Mouse (Mus musculus) kidney, embryonic 15.5 days (tissue): ENCODE measurements around the gene Gm13693. TPM values are rescaled to one million over a fixed set of nuclear protein-coding genes. Genes with fewer than 3 reads are reported as not detected.
"Not testable (repeated sequence)": the region's sequence is repeated elsewhere in the genome, so short reads cannot be mapped to it uniquely, and the experiment has no call there.

Source experiments
- ATAC-seq: fragments of 200-750 bp; cut with Nextera tagmentation; replicated peaks from 2 replicates; pipeline ENCODE4 v1.8.0; 2017; ENCODE audit warnings: moderate TSS enrichment; ENCODE audit not compliant: low FRiP score
- H3K27ac ChIP-seq: fragments of 300-500 bp; sonication (generic); 2 replicates; pipeline ENCODE4 v1.5.1; 2015; ENCODE audit warnings: mild to moderate bottlenecking, inconsistent platforms
- H3K27me3 ChIP-seq: fragments of 300-500 bp; sonication (generic); 2 replicates; pipeline ENCODE4 v1.6.1; 2015; ENCODE audit warnings: inconsistent platforms
- H3K36me3 ChIP-seq: fragments of 300-500 bp; sonication (generic); 2 replicates; pipeline ENCODE4 v1.6.1; 2015; ENCODE audit warnings: inconsistent platforms
- H3K4me1 ChIP-seq: fragments of 300-500 bp; sonication (generic); 2 replicates; pipeline ENCODE4 v1.6.1; 2015; ENCODE audit warnings: inconsistent platforms
- H3K4me2 ChIP-seq: fragments of 300-500 bp; sonication (generic); 2 replicates; pipeline ENCODE4 v1.6.1; 2015; ENCODE audit warnings: moderate library complexity, mild to moderate bottlenecking, inconsistent platforms
- H3K4me3 ChIP-seq: fragments of 300-500 bp; sonication (generic); replicated peaks from 2 replicates; pipeline ENCODE4 v1.5.1; 2015; ENCODE audit warnings: mild to moderate bottlenecking, inconsistent platforms
- H3K9ac ChIP-seq: fragments of 300-500 bp; sonication (generic); 2 replicates; pipeline ENCODE4 v1.6.1; 2015; ENCODE audit warnings: mild to moderate bottlenecking, inconsistent platforms
- H3K9me3 ChIP-seq: fragments of 300-500 bp; sonication (generic); replicated peaks from 2 replicates; pipeline ENCODE4 v1.6.1; 2016; ENCODE audit warnings: inconsistent platforms
- WGBS: fragments of 180-500 bp; shearing (Covaris S2); methylation state at CpG from one replicate; pipeline ENCODE4 v1.1.7; 2015; ENCODE audit warnings: mixed read lengths; 5-methylcytosine and 5-hydroxymethylcytosine counted together
- polyA plus RNA-seq: library from polyadenylated mRNA; unstranded; fragments of >200 nt; fragmentation: Nextera tagmentation; extraction: Ambion mirVana; gene quantifications from 2 replicates; pipeline ENCODE4 v1.2.1, GENCODE M21; 2015

Gene Gm13693
- polyA plus RNA-seq = not detected in 2 replicates

DNA sequence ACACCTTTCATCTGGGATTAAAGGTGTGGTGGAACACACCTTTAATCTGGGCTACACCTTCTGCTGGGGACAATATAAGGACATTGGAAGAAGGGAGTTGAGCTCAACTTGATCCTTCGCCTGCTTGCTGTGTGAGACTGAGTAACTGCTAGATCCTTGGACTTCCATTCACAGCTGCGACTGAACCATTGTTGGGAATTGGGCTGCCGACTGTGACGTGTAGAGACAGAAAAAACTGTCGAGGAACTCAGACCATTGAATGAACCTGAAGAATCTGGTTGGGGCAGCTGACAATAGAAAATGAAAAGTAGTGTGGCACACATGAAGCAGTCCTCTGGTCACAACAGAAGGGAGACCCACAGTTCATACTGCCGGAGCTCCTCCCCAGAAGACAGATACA is at the start of gene Gm13693:
Gene Gm13693, plus strand, starts transcription at position 301 of the 400 bp plus-strand sequence.
- not testable (repeated sequence) for H3K4me1 ChIP-seq, H3K9ac ChIP-seq, ATAC-seq, H3K4me2 ChIP-seq, H3K4me3 ChIP-seq, H3K36me3 ChIP-seq, H3K27me3 ChIP-seq, H3K27ac ChIP-seq, H3K9me3 ChIP-seq
- WGBS = no CpG with 5 or more reads among the region's 6 CpGs

DNA sequence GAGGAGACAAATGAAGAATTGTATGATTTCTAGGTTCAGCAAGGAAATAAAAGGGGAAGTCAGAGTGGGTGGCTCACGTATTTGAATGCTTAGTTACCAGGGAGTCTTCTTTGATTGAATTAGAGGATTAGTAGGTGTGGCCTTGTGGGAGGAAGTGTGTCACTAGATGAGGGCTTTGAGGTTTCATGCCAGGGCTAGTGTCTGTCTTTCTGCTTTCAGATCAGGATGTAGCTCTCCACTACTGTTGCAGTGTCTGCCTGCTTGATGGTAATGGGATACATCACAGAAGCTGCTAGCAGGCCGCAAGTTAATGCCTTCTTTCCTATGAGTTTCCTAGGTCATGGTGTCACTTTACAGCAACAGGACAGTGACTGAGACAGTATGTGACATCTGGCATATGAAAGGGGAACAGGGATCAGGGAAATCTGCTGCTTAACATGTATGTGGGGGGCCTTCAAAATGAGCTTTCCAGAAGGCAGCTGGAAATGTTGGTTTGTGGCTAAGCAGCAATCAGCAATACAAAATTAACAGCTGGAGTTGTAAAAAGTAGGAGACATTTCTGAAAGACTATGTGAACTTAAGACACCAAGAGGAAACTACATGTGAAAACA is 31.7 kb upstream of the Gm13693 start:
- no peaks in the 10 kb centered on the region for H3K4me1 ChIP-seq
- H3K27ac ChIP-seq = no peak overlapping the region
- 34% methylated on average over 2 of the region's 2 CpGs for WGBS
- peak; percentile 64 for ATAC-seq
- H3K9me3 ChIP-seq = no peaks in the 10 kb centered on the region
- H3K27me3 ChIP-seq = no peaks in the 10 kb centered on the region
- no peak overlapping the region for H3K9ac ChIP-seq
- H3K4me2 ChIP-seq = no peak overlapping the region
- H3K36me3 ChIP-seq = no peaks in the 10 kb centered on the region
- H3K4me3 ChIP-seq = no peak overlapping the region

DNA sequence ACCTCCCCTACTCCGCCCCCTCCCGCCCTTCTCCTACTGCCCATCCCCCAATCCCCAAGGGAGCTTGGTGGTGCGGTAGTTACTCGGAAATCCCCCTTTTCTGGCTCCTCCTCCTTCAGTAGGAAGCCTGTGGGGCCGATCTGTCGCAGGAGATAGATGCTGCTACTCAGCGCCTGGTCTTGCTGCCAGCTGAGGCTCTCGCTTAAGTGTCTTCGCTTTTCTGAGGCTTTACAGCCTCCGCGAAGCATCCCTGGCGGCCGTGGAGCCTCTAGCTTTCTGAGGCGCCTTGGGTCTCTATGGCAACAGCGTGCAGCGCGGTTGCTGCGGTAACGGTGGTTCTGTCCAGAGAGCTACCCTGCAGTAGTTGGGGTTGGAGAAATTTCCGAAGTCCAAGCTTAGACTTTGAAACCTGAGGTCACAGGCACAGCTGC is 20.4 kb upstream of the Gm13693 start, which contains the start of gene Zswim2:
Gene Zswim2, minus strand, starts transcription at position 298 of the 431 bp plus-strand sequence.
- no peaks in the 10 kb centered on the region for H3K9me3 ChIP-seq
- H3K4me2 ChIP-seq = peak within 1 kb of the TSS; percentile 56
- H3K9ac ChIP-seq = no peak within 1 kb of the TSS
- peaks cover 5% of the 10 kb centered on the region for H3K4me1 ChIP-seq
- WGBS = 1% methylated on average over 20 of the region's 20 CpGs
- H3K27ac ChIP-seq = no peak within 1 kb of the TSS
- H3K36me3 ChIP-seq = no peaks in the 10 kb centered on the region
- H3K27me3 ChIP-seq = no peaks in the 10 kb centered on the region
- ATAC-seq = peak; percentile 94
- peak within 1 kb of the TSS; percentile 28 for H3K4me3 ChIP-seq

GRCm38 (mm10) chr2:83941378-83941777 is 19.9 kb upstream of the Gm13693 start:
- Histone ChIP-seq H3K27ac (no peak overlapping the region), H3K4me1 (peaks cover 5% of the 10 kb centered on the region), H3K9ac (no peak overlapping the region), H3K4me3 (no peak overlapping the region), H3K9me3 (no peaks in the 10 kb centered on the region), H3K4me2 (peak overlapping the region; percentile 56), H3K36me3 (no peaks in the 10 kb centered on the region), H3K27me3 (no peaks in the 10 kb centered on the region)
- WGBS = 40% methylated on average over 3 of the region's 3 CpGs
- ATAC-seq = no peak

DNA sequence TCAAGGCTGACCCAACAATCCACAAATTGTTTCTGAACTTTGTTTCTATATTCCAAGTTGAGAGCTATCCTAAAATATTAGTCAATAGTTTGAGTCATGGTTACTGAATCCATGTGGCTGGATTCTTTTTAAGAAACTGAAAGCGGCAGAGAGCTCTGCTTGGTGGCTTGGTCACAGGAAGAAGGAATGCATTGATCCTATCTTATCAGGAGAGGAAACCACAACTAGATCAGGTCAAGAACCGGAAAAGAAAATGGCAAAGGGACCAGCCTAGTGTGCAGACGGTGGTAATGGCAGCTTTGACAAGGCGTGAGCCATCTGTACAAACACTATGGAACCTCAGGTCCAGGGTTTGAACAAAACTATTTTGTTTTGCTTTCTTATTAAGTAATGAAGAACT is 19.5 kb upstream of the Gm13693 start:
- ATAC-seq = no peak
- no peak overlapping the region for H3K27ac ChIP-seq
- peaks cover 5% of the 10 kb centered on the region for H3K4me1 ChIP-seq
- H3K9me3 ChIP-seq = no peaks in the 10 kb centered on the region
- no peaks in the 10 kb centered on the region for H3K36me3 ChIP-seq
- 66% methylated on average over 4 of the region's 4 CpGs for WGBS
- H3K4me2 ChIP-seq = no peak overlapping the region
- no peaks in the 10 kb centered on the region for H3K27me3 ChIP-seq
- no peak overlapping the region for H3K9ac ChIP-seq
- no peak overlapping the region for H3K4me3 ChIP-seq

GRCm38 (mm10) chr2:83955393-83955792 is 5.9 kb upstream of the Gm13693 start, which contains the start of gene Gm13698:
Gene Gm13698, plus strand, starts transcription at chr2:83955693.
- no CpG with 5 or more reads among the region's 6 CpGs for WGBS
- not testable (repeated sequence) for H3K9ac ChIP-seq, H3K4me1 ChIP-seq, H3K27me3 ChIP-seq, H3K27ac ChIP-seq, H3K9me3 ChIP-seq, H3K36me3 ChIP-seq, H3K4me2 ChIP-seq, H3K4me3 ChIP-seq, ATAC-seq

DNA sequence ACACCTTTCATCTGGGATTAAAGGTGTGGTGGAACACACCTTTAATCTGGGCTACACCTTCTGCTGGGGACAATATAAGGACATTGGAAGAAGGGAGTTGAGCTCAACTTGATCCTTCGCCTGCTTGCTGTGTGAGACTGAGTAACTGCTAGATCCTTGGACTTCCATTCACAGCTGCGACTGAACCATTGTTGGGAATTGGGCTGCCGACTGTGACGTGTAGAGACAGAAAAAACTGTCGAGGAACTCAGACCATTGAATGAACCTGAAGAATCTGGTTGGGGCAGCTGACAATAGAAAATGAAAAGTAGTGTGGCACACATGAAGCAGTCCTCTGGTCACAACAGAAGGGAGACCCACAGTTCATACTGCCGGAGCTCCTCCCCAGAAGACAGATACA is 5.7 kb downstream of the Gm13693 start, which contains the start of gene Gm13695:
Gene Gm13695, plus strand, starts transcription at position 301 of the 400 bp plus-strand sequence.
- H3K4me2 ChIP-seq, ATAC-seq, H3K36me3 ChIP-seq, H3K9me3 ChIP-seq, H3K27me3 ChIP-seq, H3K27ac ChIP-seq, H3K4me3 ChIP-seq, H3K4me1 ChIP-seq, H3K9ac ChIP-seq: not testable (repeated sequence)
- no CpG with 5 or more reads among the region's 6 CpGs for WGBS

GRCm38 (mm10) chr2:83972823-83973222 is 11.5 kb downstream of the Gm13693 start, which contains the start of gene Gm13696:
Gene Gm13696, plus strand, starts transcription at chr2:83973123.
- not testable (repeated sequence) for H3K36me3 ChIP-seq, H3K4me3 ChIP-seq, H3K27ac ChIP-seq, H3K9ac ChIP-seq, H3K4me1 ChIP-seq, H3K4me2 ChIP-seq, H3K9me3 ChIP-seq, H3K27me3 ChIP-seq, ATAC-seq
- WGBS = no CpG with 5 or more reads among the region's 6 CpGs

DNA sequence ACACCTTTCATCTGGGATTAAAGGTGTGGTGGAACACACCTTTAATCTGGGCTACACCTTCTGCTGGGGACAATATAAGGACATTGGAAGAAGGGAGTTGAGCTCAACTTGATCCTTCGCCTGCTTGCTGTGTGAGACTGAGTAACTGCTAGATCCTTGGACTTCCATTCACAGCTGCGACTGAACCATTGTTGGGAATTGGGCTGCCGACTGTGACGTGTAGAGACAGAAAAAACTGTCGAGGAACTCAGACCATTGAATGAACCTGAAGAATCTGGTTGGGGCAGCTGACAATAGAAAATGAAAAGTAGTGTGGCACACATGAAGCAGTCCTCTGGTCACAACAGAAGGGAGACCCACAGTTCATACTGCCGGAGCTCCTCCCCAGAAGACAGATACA is 17.3 kb downstream of the Gm13693 start, which contains the start of gene Gm13694:
Gene Gm13694, plus strand, starts transcription at position 301 of the 400 bp plus-strand sequence.
- H3K27me3 ChIP-seq, ATAC-seq, H3K9ac ChIP-seq, H3K9me3 ChIP-seq, H3K4me2 ChIP-seq, H3K4me1 ChIP-seq, H3K27ac ChIP-seq, H3K36me3 ChIP-seq, H3K4me3 ChIP-seq: not testable (repeated sequence)
- WGBS = no CpG with 5 or more reads among the region's 6 CpGs

- not testable (repeated sequence) for H3K4me1 ChIP-seq, H3K27me3 ChIP-seq, H3K9me3 ChIP-seq, H3K27ac ChIP-seq, H3K4me2 ChIP-seq, H3K36me3 ChIP-seq, H3K9ac ChIP-seq, H3K4me3 ChIP-seq, ATAC-seq
- no CpG with 5 or more reads among the region's 6 CpGs for WGBS
Observed at GRCm38 (mm10) chr2:83984443-83984842, 23.1 kb downstream of the Gm13693 start, which contains the start of gene Gm13697. Gene Gm13697, plus strand, starts transcription at chr2:83984743.

DNA sequence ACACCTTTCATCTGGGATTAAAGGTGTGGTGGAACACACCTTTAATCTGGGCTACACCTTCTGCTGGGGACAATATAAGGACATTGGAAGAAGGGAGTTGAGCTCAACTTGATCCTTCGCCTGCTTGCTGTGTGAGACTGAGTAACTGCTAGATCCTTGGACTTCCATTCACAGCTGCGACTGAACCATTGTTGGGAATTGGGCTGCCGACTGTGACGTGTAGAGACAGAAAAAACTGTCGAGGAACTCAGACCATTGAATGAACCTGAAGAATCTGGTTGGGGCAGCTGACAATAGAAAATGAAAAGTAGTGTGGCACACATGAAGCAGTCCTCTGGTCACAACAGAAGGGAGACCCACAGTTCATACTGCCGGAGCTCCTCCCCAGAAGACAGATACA is 28.9 kb downstream of the Gm13693 start, which contains the start of gene Gm13691:
Gene Gm13691, plus strand, starts transcription at position 301 of the 400 bp plus-strand sequence.
- H3K27me3 ChIP-seq, ATAC-seq, H3K27ac ChIP-seq, H3K4me2 ChIP-seq, H3K36me3 ChIP-seq, H3K9ac ChIP-seq, H3K4me1 ChIP-seq, H3K9me3 ChIP-seq, H3K4me3 ChIP-seq: not testable (repeated sequence)
- no CpG with 5 or more reads among the region's 6 CpGs for whole genome bisulfite sequencing

DNA sequence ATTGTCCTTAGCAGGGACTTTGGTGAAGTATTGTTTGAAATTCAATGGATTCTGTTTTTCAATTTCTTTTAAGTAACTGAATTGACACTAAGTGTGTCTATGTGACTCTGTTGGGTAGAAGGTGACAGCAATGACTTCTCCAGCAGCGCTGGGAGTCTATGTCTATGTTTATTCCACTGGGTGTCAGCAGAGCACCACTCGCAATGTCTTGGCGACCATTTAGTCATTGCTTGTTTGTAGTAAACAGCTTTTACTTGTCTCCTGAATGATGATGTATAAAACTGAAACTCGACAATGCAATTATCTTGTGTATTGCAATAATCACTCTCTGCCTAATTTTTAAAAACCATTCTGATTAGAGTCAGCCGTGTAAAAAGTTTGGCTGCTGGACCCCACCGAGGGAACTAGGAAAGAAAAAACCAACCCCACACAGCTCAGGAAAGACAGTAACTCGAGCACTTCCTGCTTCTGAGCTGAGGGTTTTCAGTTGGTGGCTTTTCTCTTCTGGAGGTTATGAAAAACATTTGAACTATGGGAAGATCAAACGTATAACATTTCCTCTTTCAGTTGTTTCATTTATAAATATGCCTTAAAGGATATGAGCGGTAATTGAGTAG is 32.4 kb downstream of the Gm13693 start:
- WGBS = 21% methylated on average over 8 of the region's 9 CpGs
- not testable (repeated sequence) for H3K4me3 ChIP-seq
- H3K4me2 ChIP-seq = 0 out of 2 replicates have a peak overlapping the region, but pooled peaks have one; percentile 15

More for the DNA sequence above, 32.4 kb downstream of the Gm13693 start:
- ATAC-seq = peak; percentile 82
- H3K9ac ChIP-seq, H3K4me1 ChIP-seq, H3K36me3 ChIP-seq, H3K9me3 ChIP-seq, H3K27me3 ChIP-seq: not testable (repeated sequence)
- peak overlapping the region; percentile 67 for H3K27ac ChIP-seq
